In the genomic region with DNA sequence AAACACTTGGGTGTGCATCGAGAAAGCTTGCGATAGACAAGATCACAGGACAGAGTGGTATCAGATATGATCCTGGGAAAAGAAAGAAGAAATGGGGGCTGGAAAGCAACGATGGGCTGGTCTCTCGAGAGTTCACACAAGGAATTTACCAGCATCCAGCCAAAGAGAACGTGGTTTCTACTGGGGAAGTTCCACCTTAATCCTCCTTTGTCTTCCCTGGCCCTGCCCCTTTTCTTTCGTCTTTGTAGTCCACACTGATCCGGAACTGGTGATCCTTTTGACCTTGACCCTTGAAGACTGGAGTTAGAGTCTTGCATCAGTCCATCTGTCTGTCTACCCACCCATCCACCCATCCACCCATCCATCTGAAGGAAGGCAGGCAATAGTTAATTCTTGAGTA, we compare ENCODE assay signal across 20 mouse cellular contexts. TPM values are rescaled to one million over a fixed set of nuclear protein-coding genes. Genes with fewer than 3 reads are reported as not detected.
A peak's percentile ranks its signal among the peaks of the same experiment; 100 is the strongest.
DNase-seq lines count a peak whose midpoint lies in the region; TF ChIP-seq lines count a peak whose summit lies in the region.
"Had no signal": no experiment of that assay in that cellular context is flagged by ENCODE, and none has a peak within 500 bp of the region (broad histone marks: within the 10 kb centered on the region; RNA-seq: fewer than 3 reads in every experiment).

No protein-coding gene starts in this region.

- peak; percentile 68 for DNase-seq in ES-E14 (ENCODE audit: low read depth, low spot score)
- peak; percentile 93 for DNase-seq in ZHBTc4 (ENCODE audit: low read depth, low spot score)
- no peak for DNase-seq in testis, postnatal 14 days (ENCODE audit: low spot score)
- no peak for DNase-seq in Muller cell, postnatal 12 days (ENCODE audit: inconsistent ontology term)
- DNase-seq in cerebellum, adult 11-12 months: no peak
- DNase-seq: adrenal gland, adult 2 months; adrenal gland, postnatal 10 days; adrenal gland, postnatal 36 days; cerebellum, adult 11 months; cerebellum, adult 2 months; cerebellum, adult 9-10 months; cerebellum, postnatal 10 days; cerebellum, postnatal 25 days; forebrain, postnatal 0 days had no signal

- H3K79me2 ChIP-seq in macrophage (ENCODE audit: inconsistent target): peaks cover 98% of the 10 kb centered on the region

- H3K9me3 ChIP-seq in ES-E14 (ENCODE audit: control insufficient read depth, insufficient read depth, low read depth, low read length): no peaks in the 10 kb centered on the region
- H3K9me3 ChIP-seq: embryonic facial prominence, embryonic 10.5 days; embryonic facial prominence, embryonic 12.5 days; forebrain, embryonic 13.5 days; forebrain, embryonic 15.5 days; G1E had no signal

- 91% methylated on average over 7 of the region's 7 CpGs for WGBS in macrophage (ENCODE audit: missing documents)

- H3K36me3 ChIP-seq in ES-E14 (ENCODE audit: control insufficient read depth, insufficient read depth, low read length, poor library complexity, severe bottlenecking) (no peaks in the 10 kb centered on the region), macrophage (ENCODE audit: inconsistent target) (peaks cover 47% of the 10 kb centered on the region)
- H3K36me3 ChIP-seq: embryonic facial prominence, embryonic 10.5 days; embryonic facial prominence, embryonic 12.5 days; forebrain, embryonic 15.5 days had no signal

- H3K27ac ChIP-seq in ES-E14 (ENCODE audit: insufficient read depth, low read depth, low read length, poor library complexity, severe bottlenecking): no peak overlapping the region
- peak overlapping the region; percentile 72 for H3K27ac ChIP-seq in macrophage
- H3K27ac ChIP-seq: embryonic facial prominence, embryonic 10.5 days; embryonic facial prominence, embryonic 12.5 days; forebrain, embryonic 13.5 days; forebrain, embryonic 15.5 days had no signal

- H3K4me1 ChIP-seq in ES-E14 (ENCODE audit: control insufficient read depth in 2 of 2, insufficient read depth in 2 of 2, low read length in 2 of 2, poor library complexity in 1 of 2): peaks cover 3 to 17% of the 10 kb centered on the region in 2 experiments
- H3K4me1 ChIP-seq: embryonic facial prominence, embryonic 12.5 days; forebrain, embryonic 13.5 days; forebrain, embryonic 15.5 days had no signal

- no peak overlapping the region for H3K9ac ChIP-seq in ES-E14 (ENCODE audit: insufficient read depth, low read depth, low read length, poor library complexity, severe bottlenecking)
- H3K9ac ChIP-seq: embryonic facial prominence, embryonic 12.5 days; forebrain, embryonic 13.5 days; forebrain, embryonic 15.5 days; forebrain, postnatal 0 days had no signal

- in situ Hi-C loops in ES-E14 (cut with MboI; ENCODE audit: low sequenced_read_pairs in 2 of 2, unreplicated experiment in 2 of 2): no loop called here

- no peak overlapping the region for H3K4me3 ChIP-seq in ES-E14 (ENCODE audit: insufficient read depth in 1 of 2, low read depth in 1 of 2, low read length in 2 of 2, poor library complexity in 1 of 2, severe bottlenecking in 1 of 2)
- no peak overlapping the region for H3K4me3 ChIP-seq in macrophage (ENCODE audit: inconsistent target)
- H3K4me3 ChIP-seq: embryonic facial prominence, embryonic 10.5 days; embryonic facial prominence, embryonic 12.5 days; forebrain, embryonic 13.5 days; forebrain, embryonic 15.5 days had no signal

TF ChIP-seq in ES-E14, 5 proteins besides CTCF, POLR2A, EP300 and RAD21:
- TF ChIP-seq CHD2 (IDR thresholded peaks at IDR 0.05; ENCODE audit: low read depth, low read length) (peak; percentile 88), ZC3H11A (IDR thresholded peaks at IDR 0.05; ENCODE audit: borderline replicate concordance, low read depth, low read length) (no peak)

RNA-seq across cellular contexts. Expression of gene Nceh1, which starts 34.6 kb away (rescaled TPM):
- 17.3 and 27.5 TPM in 2 replicates for total RNA-seq in ES-E14 (2012; rRNA removed)
- 100 to 1,000 TPM in 9 of 26 experiments, 10 to 100 TPM in 17; 18.6 to 236 (median 77.9) TPM for total RNA-seq in macrophage (2018; cell fraction: chromatin; rRNA removed)
- 100 to 1,000 TPM; 111 to 455 (median 227) TPM for total RNA-seq in macrophage (2018; cell fraction: cytosol; rRNA removed)
- total RNA-seq in macrophage (2018; cell fraction: nucleus; rRNA removed): 100 to 1,000 TPM in 25 of 26 experiments, 10 to 100 TPM in 1; 73.4 to 406 (median 223) TPM
- 212 to 280 TPM (median 251 TPM) in 3 replicates for polyA plus RNA-seq in macrophage (2018)

Comparison
In these comparisons a context has a peak if more than half of its experiments do, and no peak if none do; other contexts are left out.
1. DNase-seq: peak in ES-E14 (single experiment) and ZHBTc4 (single experiment); none in testis, postnatal 14 days (single experiment), Muller cell, postnatal 12 days (single experiment) and cerebellum, adult 11-12 months (single experiment).